Mouse (Mus musculus): Measurements from ENCODE around the gene Napsa.
A peak's percentile ranks its signal among the peaks of the same experiment; 100 is the strongest.

Napsa gene

DNA sequence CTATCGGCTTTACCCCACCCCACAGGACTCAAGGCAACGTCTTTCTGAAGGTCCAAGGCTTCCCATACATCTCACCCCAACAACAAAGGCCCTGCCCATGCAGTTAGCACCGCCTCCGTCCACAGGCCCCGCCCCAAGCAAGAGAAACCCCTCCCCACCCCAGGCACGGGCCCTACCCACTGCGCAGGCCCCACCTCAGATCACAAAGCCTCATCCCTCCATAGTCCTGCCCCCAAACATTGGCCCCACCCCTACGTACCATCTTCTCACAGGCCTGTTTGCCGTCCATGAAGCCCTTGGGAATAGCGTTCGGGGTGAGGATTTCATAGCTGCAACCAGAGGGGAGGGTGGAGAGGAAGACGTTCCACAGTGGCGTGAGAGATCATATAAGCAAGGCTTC, 60.5 kb downstream of the Napsa start:
- DNase-seq, result no peak

DNA sequence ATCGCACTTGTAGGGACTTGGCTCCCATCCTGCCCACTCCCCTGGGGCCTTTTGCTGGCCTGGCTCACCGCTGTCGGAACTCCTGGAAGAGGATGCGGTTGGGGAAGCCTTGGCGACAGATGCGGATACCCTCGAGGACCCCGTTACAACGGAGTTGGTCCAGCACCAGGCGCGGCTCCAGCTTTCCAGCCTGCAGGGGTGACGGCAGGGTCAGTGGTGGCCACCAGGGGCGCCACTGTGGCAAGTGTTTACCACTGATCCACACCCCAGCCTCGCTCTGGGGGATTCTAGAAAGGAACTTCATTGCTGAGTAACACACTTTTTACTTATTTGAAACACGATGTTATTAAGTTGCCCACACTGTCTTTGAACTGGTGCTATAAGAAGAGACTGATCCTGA, 61.2 kb downstream of the Napsa start:
- peak; percentile 68 for DNase-seq

All from B cell, adult 2 months (primary cell).